Mouse (Mus musculus) myocyte (in vitro differentiated cells): ENCODE data around the gene Cct4. TPM values are rescaled to one million over a fixed set of nuclear protein-coding genes. Genes with fewer than 3 reads are reported as not detected.

Experiments used
- H3K27me3 ChIP-seq: one replicate; pipeline ENCODE4 v1.6.1; 2011; ENCODE audit not compliant: control insufficient read depth, insufficient read depth, insufficient read length
- H3K36me3 ChIP-seq: one replicate; pipeline ENCODE4 v1.6.1; 2011; ENCODE audit not compliant: control insufficient read depth, insufficient read depth
- H3K4me2 ChIP-seq: one replicate; pipeline ENCODE4 v1.6.1; 2011; ENCODE audit warnings: low read depth, control low read depth
- H3K4me3 ChIP-seq: one replicate; pipeline ENCODE4 v1.5.1; 2011; ENCODE audit warnings: mild to moderate bottlenecking, control low read depth, moderate library complexity
- H3K79me2 ChIP-seq: one replicate; pipeline ENCODE4 v1.6.1; 2011; ENCODE audit not compliant: control insufficient read depth, insufficient read depth
- H3ac ChIP-seq: one replicate; pipeline ENCODE4 v1.6.1; 2011; ENCODE audit not compliant: control insufficient read depth, insufficient read length
- CEBPB ChIP-seq: IDR thresholded peaks from 2 replicates; pipeline ENCODE4 v1.6.1; 2011; ENCODE audit warnings: mild to moderate bottlenecking, moderate library complexity; ENCODE audit not compliant: poor library complexity, insufficient read depth, severe bottlenecking
- E2F4 ChIP-seq: IDR thresholded peaks from one replicate; pipeline ENCODE4 v1.6.1; 2011; ENCODE audit warnings: mild to moderate bottlenecking, control low read depth, moderate library complexity; ENCODE audit not compliant: insufficient read depth
- MAX ChIP-seq: IDR thresholded peaks from one replicate; pipeline ENCODE4 v1.6.1; 2011; ENCODE audit warnings: low read depth, mild to moderate bottlenecking, control low read depth
- MYOD1 ChIP-seq, 3 experiments: IDR thresholded peaks; one replicate each; pipeline ENCODE4 v1.6.1; 2011; ENCODE audit warnings: control low read depth in 2 of 3, low read depth in 2 of 3, mild to moderate bottlenecking in 2 of 3, moderate library complexity in 1 of 3; ENCODE audit not compliant: insufficient read length in 2 of 3, control insufficient read depth in 1 of 3
- MYOG ChIP-seq, 3 experiments: IDR thresholded peaks; one replicate each; pipeline ENCODE4 v1.6.1; 2011; ENCODE audit warnings: control low read depth in 2 of 3, low read depth in 2 of 3, mild to moderate bottlenecking in 2 of 3; ENCODE audit not compliant: insufficient read length in 2 of 3, control insufficient read depth in 1 of 3, insufficient read depth in 1 of 3
- POLR2A ChIP-seq: IDR thresholded peaks from one replicate; pipeline ENCODE4 v1.6.1; 2011; ENCODE audit warnings: low read depth, mild to moderate bottlenecking, control low read depth, moderate library complexity; ENCODE audit not compliant: insufficient read length
- POLR2AphosphoS2 ChIP-seq: IDR thresholded peaks from one replicate; pipeline ENCODE4 v1.6.1; 2011; ENCODE audit warnings: low read depth, control low read depth; ENCODE audit not compliant: insufficient read length
- REST ChIP-seq: IDR thresholded peaks from one replicate; pipeline ENCODE4 v1.6.1; 2011; ENCODE audit warnings: mild to moderate bottlenecking, control low read depth, moderate library complexity; ENCODE audit not compliant: insufficient read depth, insufficient read length
- SRF ChIP-seq: IDR thresholded peaks from one replicate; pipeline ENCODE4 v1.6.1; 2011; ENCODE audit warnings: low read depth; ENCODE audit not compliant: control insufficient read depth, insufficient read length
- TCF12 ChIP-seq: IDR thresholded peaks from one replicate; pipeline ENCODE4 v1.6.1; 2011; ENCODE audit warnings: mild to moderate bottlenecking, control low read depth; ENCODE audit not compliant: poor library complexity, insufficient read depth, severe bottlenecking
- TCF3 ChIP-seq: IDR thresholded peaks from one replicate; pipeline ENCODE4 v1.6.1; 2011; ENCODE audit warnings: low read depth, control low read depth; ENCODE audit not compliant: insufficient read length
- USF1 ChIP-seq: IDR thresholded peaks from one replicate; pipeline ENCODE4 v1.6.1; 2011; ENCODE audit warnings: low read depth, mild to moderate bottlenecking, control low read depth, moderate library complexity
- polyA plus RNA-seq: library from polyadenylated mRNA; unstranded; fragments of >200 nt; fragmentation: generic; extraction: Trizol; gene quantifications from one replicate; pipeline ENCODE4 v1.2.1, GENCODE M21; 2012; ENCODE audit warnings: missing spikeins

The Cct4 gene
- polyA plus RNA-seq, 1 experiment = 187 TPM

DNA sequence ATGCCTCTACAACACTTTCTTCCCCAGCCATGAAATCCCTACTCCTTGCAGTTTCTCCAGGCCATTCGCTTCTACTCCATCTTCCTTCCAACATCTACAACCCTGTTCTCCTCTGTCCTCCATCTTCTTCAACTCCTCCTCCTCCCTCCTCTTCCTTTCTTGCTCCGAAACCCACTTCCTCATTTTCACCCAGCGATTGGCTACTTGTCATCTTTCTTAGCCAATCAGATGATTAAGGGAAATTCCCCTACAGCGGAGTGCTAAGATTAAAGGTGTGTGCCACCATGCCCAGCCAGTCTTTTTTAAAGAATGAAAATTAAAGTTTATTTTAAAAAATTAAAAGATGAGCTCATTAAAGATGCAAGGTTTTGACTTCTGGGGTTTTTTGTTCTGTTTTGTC lies 27.6 kb downstream of the Cct4 start:
- TF ChIP-seq MYOG (IDR thresholded peaks at IDR 0.05; ENCODE audit: control insufficient read depth in 1 of 3, insufficient read depth in 1 of 3, insufficient read length in 2 of 3, low read depth in 2 of 3) (no peak), MYOD1 (IDR thresholded peaks at IDR 0.05; ENCODE audit: control insufficient read depth in 1 of 3, insufficient read length in 2 of 3, low read depth in 2 of 3) (no peak), POLR2AphosphoS2 (no peak), SRF (no peak), POLR2A (no peak), CEBPB (no peak), REST (no peak), TCF12 (no peak), MAX (no peak), USF1 (no peak), TCF3 (no peak), E2F4 (no peak)
- Histone ChIP-seq H3K4me3 (no peak overlapping the region), H3ac (no peak overlapping the region)

DNA sequence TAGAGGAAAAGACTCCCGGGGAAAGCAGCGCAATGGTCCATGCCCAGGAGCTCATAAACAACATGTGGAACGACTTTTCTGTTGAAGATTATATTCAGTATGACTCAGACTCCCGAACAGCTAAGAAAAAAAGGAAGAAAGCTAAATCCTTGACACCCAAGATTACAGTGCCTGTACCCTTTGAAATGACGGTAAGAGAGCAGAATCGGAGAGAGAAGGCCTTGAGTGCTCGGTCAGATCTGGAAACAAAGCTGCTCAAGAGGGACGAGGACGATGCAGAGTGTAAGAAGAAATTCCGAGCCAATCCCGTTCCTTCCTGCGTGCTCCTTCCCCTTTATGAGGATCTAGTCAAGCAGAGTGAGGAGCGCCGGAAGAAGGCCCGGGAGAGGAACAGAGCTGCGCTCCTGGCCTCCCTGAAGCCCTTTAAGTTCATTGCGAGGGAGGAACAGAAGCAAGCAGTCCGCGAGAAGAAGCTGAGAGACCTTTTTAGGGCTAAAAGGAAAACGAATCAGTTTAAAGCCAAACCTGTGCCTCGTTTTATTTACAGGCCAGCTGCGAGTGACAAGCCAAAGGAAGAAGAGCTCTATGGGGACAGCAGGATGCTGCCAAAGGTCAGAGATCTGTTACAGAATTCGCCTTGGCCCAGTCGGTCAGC lies 29.9 kb downstream of the Cct4 start:
- Histone ChIP-seq H3K79me2 (no peaks in the 10 kb centered on the region), H3K36me3 (no peaks in the 10 kb centered on the region), H3K27me3 (no peaks in the 10 kb centered on the region), H3K4me2 (no peak overlapping the region), H3ac (no peak overlapping the region), H3K4me3 (no peak overlapping the region)
- TF ChIP-seq TCF12 = no peak
- no peak for TF ChIP-seq MYOD1 (IDR thresholded peaks at IDR 0.05; ENCODE audit: control insufficient read depth in 1 of 3, insufficient read length in 2 of 3, low read depth in 2 of 3)
- no peak for TF ChIP-seq CEBPB
- no peak for TF ChIP-seq E2F4
- TF ChIP-seq REST = no peak
- TF ChIP-seq MAX = no peak
- TF ChIP-seq POLR2A = no peak
- TF ChIP-seq USF1 = no peak
- no peak for TF ChIP-seq TCF3
- no peak for TF ChIP-seq SRF

More for the DNA sequence above, 27.6 kb downstream of the Cct4 start:
- Histone ChIP-seq H3K27me3 (no peaks in the 10 kb centered on the region), H3K36me3 (no peaks in the 10 kb centered on the region), H3K79me2 (no peaks in the 10 kb centered on the region), H3K4me2 (no peak overlapping the region)

DNA sequence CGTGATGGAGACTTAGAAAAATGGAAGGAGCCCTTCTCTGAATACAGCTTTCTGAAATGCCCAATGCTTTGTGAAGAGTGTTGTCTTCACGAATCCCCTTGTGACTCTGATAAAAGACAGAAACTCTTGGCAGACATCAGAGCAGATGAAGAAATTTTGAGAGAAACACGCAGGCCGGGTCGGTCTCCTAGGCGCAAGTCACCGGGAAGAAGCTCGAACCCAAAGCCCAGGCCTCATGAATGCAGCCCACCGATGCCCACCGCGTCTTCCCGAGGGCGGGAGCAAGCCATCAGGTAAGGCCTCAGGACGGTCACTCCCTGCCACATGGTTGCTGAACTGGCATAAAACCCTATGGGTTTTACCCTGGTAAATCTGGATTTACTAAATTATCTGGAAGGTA lies 30.5 kb downstream of the Cct4 start:
- Histone ChIP-seq H3K36me3 (no peaks in the 10 kb centered on the region), H3K4me3 (no peak overlapping the region), H3K4me2 (no peak overlapping the region), H3ac (no peak overlapping the region), H3K27me3 (no peaks in the 10 kb centered on the region), H3K79me2 (no peaks in the 10 kb centered on the region)
- no peak for TF ChIP-seq TCF12
- TF ChIP-seq POLR2A = no peak
- no peak for TF ChIP-seq USF1
- no peak for TF ChIP-seq MYOD1 (IDR thresholded peaks at IDR 0.05; ENCODE audit: control insufficient read depth in 1 of 3, insufficient read length in 2 of 3, low read depth in 2 of 3)
- TF ChIP-seq TCF3 = no peak
- no peak for TF ChIP-seq REST
- no peak for TF ChIP-seq MAX
- no peak for TF ChIP-seq POLR2AphosphoS2
- TF ChIP-seq MYOG (IDR thresholded peaks at IDR 0.05; ENCODE audit: control insufficient read depth in 1 of 3, insufficient read depth in 1 of 3, insufficient read length in 2 of 3, low read depth in 2 of 3) = no peak
- TF ChIP-seq SRF = no peak
- no peak for TF ChIP-seq CEBPB
- no peak for TF ChIP-seq E2F4

DNA sequence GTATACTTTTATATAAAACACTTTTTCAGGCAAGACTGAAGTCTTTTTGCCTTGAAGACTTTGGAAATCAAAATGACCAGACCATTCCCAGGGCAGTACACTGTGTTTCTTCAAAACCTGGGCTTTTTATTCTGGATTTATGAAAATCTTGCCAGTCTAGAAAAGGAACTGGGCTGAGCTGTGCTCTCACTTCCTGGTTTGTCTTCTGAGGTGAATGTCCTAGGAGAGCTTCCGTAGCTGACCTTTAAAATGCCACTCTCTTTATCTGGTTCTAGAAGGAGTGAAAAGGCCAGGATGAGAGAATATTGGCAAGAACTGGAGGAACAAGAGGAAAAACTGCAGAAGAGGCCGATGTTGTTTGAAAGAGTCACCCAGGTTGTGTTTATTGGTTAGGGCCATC lies 32.8 kb downstream of the Cct4 start:
- no peaks in the 10 kb centered on the region for H3K36me3 ChIP-seq
- no peaks in the 10 kb centered on the region for H3K27me3 ChIP-seq
- TF ChIP-seq MAX (no peak), E2F4 (no peak), USF1 (no peak), SRF (no peak), REST (no peak), MYOD1 (IDR thresholded peaks at IDR 0.05; ENCODE audit: control insufficient read depth in 1 of 3, insufficient read length in 2 of 3, low read depth in 2 of 3) (no peak), TCF3 (no peak), TCF12 (no peak), CEBPB (no peak), POLR2AphosphoS2 (no peak), MYOG (IDR thresholded peaks at IDR 0.05; ENCODE audit: control insufficient read depth in 1 of 3, insufficient read depth in 1 of 3, insufficient read length in 2 of 3, low read depth in 2 of 3) (no peak), POLR2A (no peak)
- no peaks in the 10 kb centered on the region for H3K79me2 ChIP-seq
- no peak overlapping the region for H3ac ChIP-seq
- H3K4me2 ChIP-seq = no peak overlapping the region
- H3K4me3 ChIP-seq = no peak overlapping the region
